Mouse (Mus musculus) CH12.LX (cell line): ENCODE data around the gene Itfg1. TPM values are rescaled to one million over a fixed set of nuclear protein-coding genes. Genes with fewer than 3 reads are reported as not detected.

Experiments
- DNase-seq: peaks from one replicate; pipeline ENCODE4 v3.0.0-alpha.2; 2013; ENCODE audit errors: extremely low read depth
- H3K27ac ChIP-seq: 2 replicates; pipeline ENCODE4 v1.5.1; 2012; ENCODE audit warnings: low read depth, mild to moderate bottlenecking, control low read depth, moderate library complexity; ENCODE audit not compliant: insufficient read depth
- H3K27me3 ChIP-seq: replicated peaks from 2 replicates; pipeline ENCODE3; 2012; ENCODE audit warnings: inconsistent platforms
- H3K36me3 ChIP-seq, 2 experiments: replicated peaks in 1 of 2; 2 replicates each; pipeline versions ENCODE3 to v1.6.1; 2012; ENCODE audit warnings: inconsistent platforms in 1 of 2, low read length in 1 of 2, mild to moderate bottlenecking in 1 of 2, mixed read lengths in 1 of 2, moderate library complexity in 1 of 2; ENCODE audit not compliant: control insufficient read depth in 1 of 2, insufficient read depth in 1 of 2
- H3K4me1 ChIP-seq, 2 experiments: 2 replicates each; pipeline ENCODE4 v1.6.1; 2012; ENCODE audit warnings: inconsistent platforms in 1 of 2, moderate library complexity in 1 of 2; ENCODE audit not compliant: insufficient read depth in 2 of 2, control insufficient read depth in 1 of 2
- H3K4me2 ChIP-seq: 2 replicates; pipeline ENCODE4 v1.6.1; 2012; ENCODE audit warnings: low read depth, mild to moderate bottlenecking, control low read depth; ENCODE audit not compliant: poor library complexity, insufficient read depth, severe bottlenecking
- H3K4me3 ChIP-seq, 3 experiments: fragments of 150-350 bp in 1 of 3; sonication (generic) in 1 of 3; replicated peaks in 1 of 3; 2 replicates each; pipeline versions ENCODE3 to v1.5.1; 2011 to 2012; ENCODE audit warnings: low read depth in 2 of 3, low read length in 2 of 3, mild to moderate bottlenecking in 2 of 3, moderate library complexity in 2 of 3, control low read depth in 1 of 3, improper control_type of control experiment in 1 of 3, inconsistent platforms in 1 of 3, mixed read lengths in 1 of 3; ENCODE audit not compliant: poor library complexity in 1 of 3
- H3K79me2 ChIP-seq: replicated peaks from 2 replicates; pipeline ENCODE4 v1.6.1; 2012; ENCODE audit warnings: mild to moderate bottlenecking, moderate library complexity; ENCODE audit not compliant: control insufficient read depth, poor library complexity, insufficient read depth, severe bottlenecking; ENCODE audit errors: extremely low read depth
- H3K9ac ChIP-seq: 2 replicates; pipeline ENCODE4 v1.6.1; 2012; ENCODE audit warnings: low read depth, mild to moderate bottlenecking, control low read depth, moderate library complexity; ENCODE audit not compliant: insufficient read depth
- H3K9me3 ChIP-seq: replicated peaks from 2 replicates; pipeline ENCODE3; 2012; ENCODE audit warnings: low read length, inconsistent platforms, mixed read lengths
- BHLHE40 ChIP-seq: IDR thresholded peaks from 2 replicates; pipeline ENCODE4 v1.6.1; 2011; ENCODE audit warnings: mild to moderate bottlenecking, low read depth, low read length, improper control_type of control experiment
- CHD2 ChIP-seq: IDR thresholded peaks from 2 replicates; pipeline ENCODE4 v1.6.1; 2011; ENCODE audit warnings: low read length, improper control_type of control experiment
- EP300 ChIP-seq: IDR thresholded peaks from 2 replicates; pipeline ENCODE4 v1.6.1; 2011; ENCODE audit warnings: low read length, improper control_type of control experiment
- ETS1 ChIP-seq: conservative IDR thresholded peaks from 2 replicates; pipeline ENCODE4 v1.6.1; 2012; ENCODE audit warnings: low read depth, mild to moderate bottlenecking, inconsistent platforms, low read length, improper control_type of control experiment, moderate library complexity
- KAT2A ChIP-seq: IDR thresholded peaks from 2 replicates; pipeline ENCODE4 v1.6.1; 2012; ENCODE audit warnings: low read length, improper control_type of control experiment, inconsistent platforms; ENCODE audit not compliant: insufficient replicate concordance
- MAZ ChIP-seq: IDR thresholded peaks from 2 replicates; pipeline ENCODE4 v1.6.1; 2012; ENCODE audit warnings: low read depth, mild to moderate bottlenecking, inconsistent platforms, low read length, improper control_type of control experiment, moderate library complexity
- MEF2A ChIP-seq: IDR thresholded peaks from 2 replicates; pipeline ENCODE4 v1.6.1; 2014; ENCODE audit warnings: low read depth, mild to moderate bottlenecking, inconsistent platforms, low read length, improper control_type of control experiment, borderline replicate concordance
- NELFE ChIP-seq: IDR thresholded peaks from 2 replicates; pipeline ENCODE4 v1.6.1; 2011; ENCODE audit warnings: low read depth, low read length, improper control_type of control experiment
- NRF1 ChIP-seq: IDR thresholded peaks from 2 replicates; pipeline ENCODE4 v1.6.1; 2014; ENCODE audit warnings: low read depth, mild to moderate bottlenecking, inconsistent platforms, low read length, improper control_type of control experiment, moderate library complexity
- PAX5 ChIP-seq: IDR thresholded peaks from 2 replicates; pipeline ENCODE4 v1.6.1; 2012; ENCODE audit warnings: low read length, inconsistent platforms, mixed read lengths
- POLR2A ChIP-seq: IDR thresholded peaks from 2 replicates; pipeline ENCODE4 v1.6.1; 2011; ENCODE audit warnings: low read depth, mild to moderate bottlenecking, improper control_type of control experiment, low read length
- SIN3A ChIP-seq: IDR thresholded peaks from 2 replicates; pipeline ENCODE4 v1.6.1; 2012; ENCODE audit warnings: low read length, improper control_type of control experiment, inconsistent platforms
- SMC3 ChIP-seq: IDR thresholded peaks from 2 replicates; pipeline ENCODE4 v1.6.1; 2011; ENCODE audit warnings: low read depth, low read length, improper control_type of control experiment
- TCF12 ChIP-seq: IDR thresholded peaks from 2 replicates; pipeline ENCODE4 v1.6.1; 2014; ENCODE audit warnings: low read depth, mild to moderate bottlenecking, inconsistent platforms, low read length, improper control_type of control experiment
- ZC3H11A ChIP-seq: IDR thresholded peaks from 2 replicates; pipeline ENCODE4 v1.6.1; 2012; ENCODE audit warnings: low read depth, mild to moderate bottlenecking, inconsistent platforms, low read length, improper control_type of control experiment
- ZNF384 ChIP-seq: IDR thresholded peaks from 2 replicates; pipeline ENCODE4 v1.6.1; 2012; ENCODE audit warnings: low read depth, low read length, improper control_type of control experiment, inconsistent platforms
- dilution Hi-C: fragments of 300-500 bp; cut with MboI; formaldehyde crosslinking; loops from 2 replicates; pipeline ENCODE4 v1.14.3; 2020; ENCODE audit warnings: low sequenced_read_pairs; ENCODE audit not compliant: extremely low pct_unique_long_range_greater_than_20kb, extremely low pct_ligation_motif_present
- in situ Hi-C: fragments of 300-500 bp; cut with MboI; formaldehyde crosslinking; loops from 3 replicates; pipeline ENCODE4 v1.14.3; 2019; ENCODE audit warnings: low sequenced_read_pairs, low pct_ligation_motif_present, low pct_unique_long_range_greater_than_20kb, mixed read lengths
- polyA plus RNA-seq: library from polyadenylated mRNA; unstranded; fragments of >175 nt; gene quantifications from 2 replicates; pipeline ENCODE4 v1.2.1, GENCODE M21; 2012; ENCODE audit warnings: low read depth; ENCODE audit not compliant: insufficient read length
- total RNA-seq, 2 experiments: library from RNA; depleted of rRNA; stranded (reverse); fragments of 300-350 nt in 1 of 2; fragments of >200 nt in 1 of 2; gene quantifications; 2 replicates each; pipeline ENCODE4 v1.2.3; 2012 to 2014

The Itfg1 gene
- total and polyA plus RNA-seq, 3 experiments = 25.1 to 55.3 (median 26.2) TPM

GRCm38 (mm10) chr8:85788341-85788740 lies 52.4 kb downstream of the Itfg1 start:
- H3K36me3 ChIP-seq = peaks cover 0 to 23% of the 10 kb centered on the region in 2 experiments
- H3K79me2 ChIP-seq = no peaks in the 10 kb centered on the region
- TF ChIP-seq ZC3H11A (no peak), ETS1 (no peak), EP300 (no peak), MAZ (no peak), NELFE (no peak), MEF2A (no peak), NRF1 (no peak), KAT2A (no peak)
- no peaks in the 10 kb centered on the region for H3K4me1 ChIP-seq
- no peak for DNase-seq
- in situ Hi-C loops (no loop called here), dilution Hi-C loops (no loop called here)
- H3K4me3 ChIP-seq = no peak overlapping the region
- H3K27me3 ChIP-seq = no peaks in the 10 kb centered on the region
- H3K9ac ChIP-seq = no peak overlapping the region
- no peak overlapping the region for H3K27ac ChIP-seq
- H3K4me2 ChIP-seq = no peak overlapping the region
- H3K9me3 ChIP-seq = no peaks in the 10 kb centered on the region

- no peak for DNase-seq
- H3K9ac ChIP-seq = no peak overlapping the region
- dilution Hi-C loops = no loop called here
- H3K9me3 ChIP-seq = no peaks in the 10 kb centered on the region
- H3K27me3 ChIP-seq = no peaks in the 10 kb centered on the region
- H3K79me2 ChIP-seq = no peaks in the 10 kb centered on the region
- H3K4me1 ChIP-seq = no peaks in the 10 kb centered on the region
- H3K27ac ChIP-seq = no peak overlapping the region
- H3K36me3 ChIP-seq = peaks cover 0 to 22% of the 10 kb centered on the region in 2 experiments
- in situ Hi-C loops = no loop called here
- TF ChIP-seq SMC3 (no peak), TCF12 (no peak), CHD2 (no peak), BHLHE40 (no peak), SIN3A (no peak), ETS1 (no peak), EP300 (no peak), KAT2A (no peak), ZNF384 (no peak), PAX5 (no peak), ZC3H11A (no peak), POLR2A (no peak)
- TF ChIP-seq, all 38 proteins: peak for 0
- Histone ChIP-seq H3K4me3 (no peak overlapping the region), H3K4me2 (no peak overlapping the region)
Observed at GRCm38 (mm10) chr8:85787909-85788308, 52.8 kb downstream of the Itfg1 start.
